Mouse (Mus musculus) gastrocnemius, adult 8-10 months (tissue): ENCODE data around the gene Slc13a1. TPM values are rescaled to one million over a fixed set of nuclear protein-coding genes. Genes with fewer than 3 reads are reported as not detected.

ENCODE experiments used
- DNase-seq, 2 experiments: peaks; one replicate each; pipeline ENCODE4 v3.0.0; 2022; ENCODE audit warnings: low spot score in 2 of 2
- microRNA-seq: library from miRNA; unstranded; fragments of <30 nt; microRNA quantifications from one replicate; pipeline ENCODE4 v1.2.0, GENCODE M21; 2022
- total RNA-seq, 4 experiments: library from RNA; stranded (reverse); gene quantifications; 2 replicates each; pipeline ENCODE4 v1.2.4; 2022

Gene Slc13a1
- total RNA-seq, 4 experiments from 2014 or later, result not detected

DNA sequence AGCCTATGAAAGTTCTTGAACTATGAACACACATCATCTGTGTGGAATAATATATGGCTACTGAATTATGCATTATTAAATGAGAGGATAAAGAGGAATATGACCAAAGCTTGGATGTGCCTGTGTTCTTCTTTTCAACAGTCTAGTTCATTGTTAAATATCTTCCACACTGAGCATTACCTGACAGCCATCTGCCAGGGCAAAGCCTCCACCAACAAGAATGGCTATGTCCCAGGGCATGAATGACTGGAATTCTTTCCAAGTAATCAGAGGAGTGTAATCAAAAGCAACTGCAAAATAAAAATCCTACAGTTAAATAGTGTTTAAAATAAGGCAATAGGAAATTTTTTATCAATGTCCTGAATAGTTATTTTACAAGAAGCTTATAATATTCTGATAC lies 70.5 kb downstream of the Slc13a1 start:
- DNase-seq, result no peak

DNA sequence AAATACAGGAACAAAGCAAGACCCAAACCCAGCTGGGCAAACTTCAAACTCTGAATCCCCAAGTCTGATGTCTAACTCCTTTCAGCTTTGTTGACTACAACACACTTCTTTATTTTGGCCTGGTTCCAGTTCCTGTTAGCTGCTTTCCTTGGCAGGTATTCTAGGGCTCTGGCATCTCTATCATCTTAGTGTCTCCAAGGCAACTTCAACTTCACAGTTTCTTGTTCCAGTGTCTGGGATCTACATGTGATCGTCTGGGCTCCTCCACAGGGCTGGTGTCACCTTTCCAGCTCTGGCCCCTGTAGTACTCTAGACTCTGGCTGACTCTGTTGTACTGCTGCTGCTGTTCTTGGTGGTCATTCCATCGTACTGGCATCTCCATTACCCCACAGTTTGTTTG lies 91.8 kb downstream of the Slc13a1 start:
- no peak for DNase-seq

DNA sequence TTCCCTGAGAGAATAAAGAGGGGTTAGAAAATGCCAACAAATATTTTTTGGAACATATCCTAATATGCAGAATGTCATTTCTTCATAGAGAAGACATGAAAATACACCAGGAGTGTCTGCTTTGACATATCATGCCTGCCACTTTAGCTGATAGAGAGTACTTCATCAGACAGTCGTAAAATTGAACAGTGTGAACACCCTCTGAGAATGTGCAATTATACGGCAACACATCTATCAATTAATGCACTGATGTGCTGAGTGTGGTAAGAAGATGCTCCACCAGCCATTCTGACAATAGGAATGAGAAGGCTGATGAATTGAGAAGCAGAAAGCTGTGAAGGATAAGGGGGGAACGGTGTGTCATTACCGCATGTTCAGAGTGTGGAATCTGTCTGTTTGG lies 95.1 kb downstream of the Slc13a1 start:
- DNase-seq, result no peak

DNA sequence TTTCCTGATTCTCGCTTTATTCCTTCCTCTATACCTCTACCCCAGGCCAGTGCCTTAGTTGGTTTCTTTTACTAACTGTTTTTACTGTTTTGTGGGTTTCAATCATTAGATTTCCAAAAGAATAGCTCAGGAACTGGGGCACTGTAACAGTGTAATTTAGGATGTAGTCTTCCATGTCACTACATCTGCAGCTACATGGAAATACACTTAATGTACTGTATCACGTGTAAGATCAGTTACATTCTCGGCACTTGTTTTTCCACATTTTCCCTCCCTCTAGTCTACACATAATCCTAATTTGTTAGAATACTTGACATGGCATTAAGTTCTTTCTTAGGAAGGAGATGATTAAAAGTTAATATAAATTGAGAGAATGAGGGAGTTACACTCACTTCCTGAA lies 108.1 kb downstream of the Slc13a1 start:
- no peak for DNase-seq

DNA sequence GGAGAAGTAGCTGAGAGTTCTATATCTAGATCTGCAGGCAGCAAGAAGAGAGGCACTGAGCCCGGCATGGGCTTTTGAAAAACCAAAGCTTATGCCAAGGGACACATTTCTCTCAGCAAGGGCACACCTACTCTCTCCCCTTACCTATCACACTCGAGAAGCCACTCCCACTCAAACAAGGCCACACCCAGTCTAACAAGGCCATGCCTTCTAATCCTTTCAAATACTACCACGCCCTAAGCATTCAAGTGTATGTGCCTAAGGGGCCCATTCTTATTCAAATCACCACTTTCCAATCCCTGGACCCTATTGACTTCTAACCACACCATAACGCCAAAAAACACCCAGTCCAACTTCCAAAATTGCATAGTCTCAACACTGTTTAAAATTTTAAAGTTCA lies 112.8 kb downstream of the Slc13a1 start:
- no peak for DNase-seq

DNA sequence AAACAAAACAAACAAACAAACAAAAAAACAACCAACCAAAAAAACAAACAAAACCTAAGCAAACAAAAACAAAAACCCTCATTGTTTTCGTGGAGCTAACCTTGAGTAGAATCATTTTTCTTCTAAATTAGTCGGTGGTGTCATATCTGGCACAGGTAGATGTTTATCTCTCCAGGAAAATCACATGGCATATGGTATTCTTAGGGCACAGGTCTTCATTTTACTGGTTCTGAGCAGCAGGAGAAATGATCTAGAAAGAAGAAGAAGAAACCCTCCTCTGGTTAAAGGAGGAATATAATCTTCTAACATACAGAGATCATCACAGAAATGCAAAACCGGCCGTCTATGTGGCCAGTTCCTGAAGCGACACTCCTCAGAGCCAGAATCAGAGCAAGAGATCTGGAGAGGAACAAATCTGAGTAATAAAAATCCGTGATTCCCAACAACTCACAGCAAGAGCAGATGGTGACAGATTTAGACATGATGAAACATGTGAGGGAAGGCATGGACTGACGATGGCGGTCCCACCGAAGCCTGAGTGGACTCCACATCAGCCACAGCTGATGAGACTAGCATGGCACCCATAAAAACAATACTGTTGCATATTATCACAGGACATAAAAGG lies 113.7 kb downstream of the Slc13a1 start:
- no peak for DNase-seq

DNA sequence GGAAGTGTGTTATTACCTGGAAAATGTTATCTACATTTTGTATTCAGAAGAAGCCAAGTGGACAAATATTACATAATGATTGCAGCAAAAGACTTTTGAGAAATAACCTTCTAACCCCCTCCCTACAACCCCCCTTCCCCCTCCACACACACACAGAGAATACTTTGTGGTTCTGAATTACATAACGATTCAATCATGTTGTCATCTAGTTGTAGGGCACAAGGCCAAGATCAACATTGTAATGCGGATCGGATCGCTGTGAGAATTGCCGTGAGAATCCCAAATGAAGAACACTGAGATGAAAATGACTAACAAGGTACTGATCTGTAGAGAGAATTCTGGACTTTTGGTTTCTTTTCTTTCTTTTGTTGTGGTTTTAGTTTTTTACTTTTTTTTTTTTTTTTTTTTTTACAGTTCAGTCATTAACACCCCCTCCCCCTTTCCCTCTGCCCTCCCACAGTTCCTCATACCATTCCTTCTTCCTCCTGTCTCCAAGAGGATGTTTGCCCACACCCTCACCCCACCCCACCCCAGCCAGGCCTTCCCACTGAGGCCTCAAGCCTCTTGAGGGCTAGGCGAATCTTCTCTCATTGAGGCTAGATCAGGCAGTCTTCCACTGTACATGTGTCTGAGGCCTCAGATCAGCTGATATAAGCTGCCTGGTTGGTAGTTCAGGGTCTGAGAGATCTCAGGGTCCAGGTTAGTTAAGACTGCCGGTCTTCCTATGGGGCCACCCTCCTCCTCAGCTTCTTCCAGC lies 120.7 kb downstream of the Slc13a1 start:
- DNase-seq, result no peak

DNA sequence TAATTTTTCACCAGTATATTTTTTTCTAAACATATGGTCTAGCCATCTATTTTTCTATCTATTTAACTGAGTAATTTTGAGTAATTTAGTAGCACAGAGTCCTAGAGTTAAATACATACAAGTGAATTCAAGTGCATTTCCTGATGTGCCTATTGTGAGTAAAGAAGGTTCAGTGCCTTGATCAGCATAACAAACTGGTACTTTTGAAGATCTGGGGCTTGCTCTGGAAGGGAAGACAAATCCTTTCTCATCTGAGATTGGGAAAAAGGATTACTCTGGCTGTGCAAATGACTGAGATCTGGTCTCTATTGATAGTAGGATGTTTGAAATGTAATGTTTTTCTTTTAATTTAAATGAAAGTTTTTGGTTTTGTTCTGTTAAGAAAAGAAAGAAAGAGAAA lies 124.4 kb downstream of the Slc13a1 start:
- DNase-seq, result no peak

Small RNA genes within 50 kb of the gene (microRNA-seq; reads per million reads assigned to microRNA genes)
- gene Gm26386, result not detected

Other genes with a start within 250 kb of the Slc13a1 start
- gene Tas2r118, start 198.0 kb downstream of the Slc13a1 start, total RNA-seq, result not detected